Mouse (Mus musculus) cerebellum, postnatal 25 days (tissue): ENCODE measurements around the gene Thbs3.

Experiments
- DNase-seq, 2 experiments: peaks; one replicate each; pipeline ENCODE4 v3.0.0; 2021; ENCODE audit warnings: mixed read lengths in 2 of 2

Gene Thbs3

GRCm38 (mm10) chr3:89214681-89215411 is at the start of gene Thbs3:
Gene Thbs3 (plus strand): TSS chr3:89215180.
- peak in 1 of 2 experiments; percentile 7 for DNase-seq

GRCm38 (mm10) chr3:89165268-89165870 is 49.6 kb upstream of the Thbs3 start:
- no peak for DNase-seq

GRCm38 (mm10) chr3:89166945-89167344 is 48.0 kb upstream of the Thbs3 start:
- no peak for DNase-seq

GRCm38 (mm10) chr3:89174844-89175243 is 40.1 kb upstream of the Thbs3 start:
- DNase-seq: no peak

GRCm38 (mm10) chr3:89175544-89175943 is 39.4 kb upstream of the Thbs3 start:
- no peak for DNase-seq

GRCm38 (mm10) chr3:89176421-89176820 is 38.6 kb upstream of the Thbs3 start:
- DNase-seq: no peak

GRCm38 (mm10) chr3:89177242-89178106 is 37.5 kb upstream of the Thbs3 start, which contains the start of gene Scamp3:
Gene Scamp3 (plus strand): TSS chr3:89177473.
- DNase-seq: peak; percentile 84 to 91

- DNase-seq: no peak
Measured at GRCm38 (mm10) chr3:89178107-89178385, 36.9 kb upstream of the Thbs3 start.

GRCm38 (mm10) chr3:89179056-89179455 is 35.9 kb upstream of the Thbs3 start:
- DNase-seq: peak in 1 of 2 experiments; percentile 23

GRCm38 (mm10) chr3:89181749-89182500 is 33.1 kb upstream of the Thbs3 start:
- peak in 1 of 2 experiments; percentile 23 for DNase-seq

- no peak for DNase-seq
Measured at GRCm38 (mm10) chr3:89182531-89183057, 32.4 kb upstream of the Thbs3 start.

GRCm38 (mm10) chr3:89183058-89183958 is 31.7 kb upstream of the Thbs3 start, which contains the start of gene Fam189b:
Gene Fam189b (plus strand): TSS chr3:89183143.
- peak; percentile 91 to 93 for DNase-seq

- peak; percentile 57 to 65 for DNase-seq
Measured at GRCm38 (mm10) chr3:89183959-89184315, 31.0 kb upstream of the Thbs3 start.

GRCm38 (mm10) chr3:89187197-89187596 is 27.8 kb upstream of the Thbs3 start:
- no peak for DNase-seq

- no peak for DNase-seq
Measured at GRCm38 (mm10) chr3:89187690-89188477, 27.1 kb upstream of the Thbs3 start.

GRCm38 (mm10) chr3:89188478-89188875 is 26.5 kb upstream of the Thbs3 start:
- DNase-seq: no peak

- DNase-seq: no peak
Measured at GRCm38 (mm10) chr3:89190436-89190835, 24.5 kb upstream of the Thbs3 start.

GRCm38 (mm10) chr3:89193351-89193750 is 21.6 kb upstream of the Thbs3 start:
- no peak for DNase-seq

GRCm38 (mm10) chr3:89193853-89194252 is 21.1 kb upstream of the Thbs3 start:
- no peak for DNase-seq
